Mouse (Mus musculus) embryonic fibroblast, embryonic 13.5 days (primary cell): ENCODE data around the gene Qrich1.

Experiments
- CTCF ChIP-seq: IDR thresholded peaks from 2 replicates; pipeline ENCODE4 v1.5.1; 2011; ENCODE audit warnings: mild to moderate bottlenecking, control low read depth, low read length, moderate library complexity, borderline replicate concordance; ENCODE audit not compliant: insufficient read depth
- POLR2A ChIP-seq: IDR thresholded peaks from 2 replicates; pipeline ENCODE4 v1.6.1; 2011; ENCODE audit warnings: low read depth, mild to moderate bottlenecking, control low read depth, low read length, moderate library complexity

DNA sequence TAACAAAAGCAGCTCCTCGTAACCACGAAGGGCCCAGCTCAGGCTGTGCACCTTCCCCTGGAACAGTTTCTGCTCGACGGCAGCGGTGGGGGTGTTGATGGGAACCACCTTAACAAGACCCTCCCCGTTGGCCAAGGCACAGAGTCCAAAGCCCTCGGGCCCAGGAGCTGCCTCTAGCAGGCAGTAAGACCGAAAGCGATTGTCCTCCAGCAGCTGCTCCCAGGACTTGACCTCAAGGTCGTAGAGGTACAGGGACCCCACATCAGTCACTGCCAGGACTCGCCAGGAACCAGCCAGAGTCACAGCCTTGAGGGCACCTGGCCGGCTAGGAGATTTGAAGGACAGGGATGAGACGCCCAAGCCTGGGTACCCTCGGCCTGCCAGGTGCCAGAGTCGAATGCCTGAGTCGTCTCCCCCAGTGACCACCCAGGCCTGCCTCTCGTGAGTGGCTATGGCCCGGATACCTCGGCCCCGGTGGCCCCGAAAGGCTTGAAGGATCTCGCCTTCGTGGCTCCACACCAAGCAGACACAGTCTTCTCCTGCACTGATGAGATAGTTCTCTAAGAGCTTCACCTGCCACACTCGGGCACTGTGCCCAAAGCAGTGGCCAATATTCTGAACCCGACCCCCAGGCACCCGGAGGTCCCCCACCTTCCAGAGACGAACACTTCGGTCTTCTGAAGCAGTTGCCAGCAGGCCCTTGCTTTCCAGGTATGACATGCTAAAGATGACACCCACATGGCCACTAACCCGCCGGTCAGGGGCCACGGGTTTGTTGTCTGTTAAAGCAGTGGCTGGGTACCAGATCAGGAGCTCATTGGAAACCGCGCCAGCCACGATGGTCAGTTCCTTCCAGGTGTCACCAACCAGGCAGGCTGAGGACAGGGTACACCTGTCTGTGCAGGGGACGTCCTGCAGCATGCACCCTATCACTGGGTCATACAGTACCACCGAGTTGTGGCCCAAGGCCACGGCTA lies 59.0 kb downstream of the Qrich1 start:
- TF ChIP-seq POLR2A (no peak), CTCF (no peak)
